Mouse (Mus musculus): Measurements from ENCODE around the gene Mpz.
A peak's percentile ranks its signal among the peaks of the same experiment; 100 is the strongest.

Mpz gene

GRCm38 (mm10) chr1:171149974-171150760 is at the start of gene Mpz, which contains the start of gene Sdhc:
Gene Mpz, plus strand, starts transcription at chr1:171150711.
Gene Sdhc, minus strand, starts transcription at chr1:171150603.
- peak; percentile 98 for DNase-seq

GRCm38 (mm10) chr1:171101033-171101432 is 49.5 kb upstream of the Mpz start:
- DNase-seq, result no peak

- peak; percentile 90 for DNase-seq
Observed at GRCm38 (mm10) chr1:171101733-171102546, 48.6 kb upstream of the Mpz start.

GRCm38 (mm10) chr1:171102547-171103177 is 47.8 kb upstream of the Mpz start:
- peak; percentile 90 for DNase-seq

GRCm38 (mm10) chr1:171103179-171103840 is 47.2 kb upstream of the Mpz start:
- DNase-seq, result no peak

GRCm38 (mm10) chr1:171105226-171105625 is 45.3 kb upstream of the Mpz start:
- no peak for DNase-seq

- DNase-seq, result no peak
Observed at GRCm38 (mm10) chr1:171109620-171110019, 40.9 kb upstream of the Mpz start.

GRCm38 (mm10) chr1:171110659-171111019 is 39.9 kb upstream of the Mpz start:
- no peak for DNase-seq

GRCm38 (mm10) chr1:171111020-171111780 is 39.3 kb upstream of the Mpz start:
- peak; percentile 97 for DNase-seq

- peak; percentile 69 for DNase-seq
Observed at GRCm38 (mm10) chr1:171111781-171112575, 38.5 kb upstream of the Mpz start.

- DNase-seq, result no peak
Observed at GRCm38 (mm10) chr1:171112986-171113385, 37.5 kb upstream of the Mpz start.

GRCm38 (mm10) chr1:171113873-171114299 is 36.6 kb upstream of the Mpz start, which contains the start of gene Cfap126:
Gene Cfap126, plus strand, starts transcription at chr1:171113918.
- peak; percentile 95 for DNase-seq

- no peak for DNase-seq
Observed at GRCm38 (mm10) chr1:171116280-171116679, 34.2 kb upstream of the Mpz start.

- DNase-seq, result peak; percentile 88
Observed at GRCm38 (mm10) chr1:171118269-171118684, 32.2 kb upstream of the Mpz start.

- no peak for DNase-seq
Observed at GRCm38 (mm10) chr1:171118996-171119395, 31.5 kb upstream of the Mpz start.

GRCm38 (mm10) chr1:171119405-171119804 is 31.1 kb upstream of the Mpz start:
- no peak for DNase-seq

- DNase-seq, result no peak
Observed at GRCm38 (mm10) chr1:171120893-171121292, 29.6 kb upstream of the Mpz start.

GRCm38 (mm10) chr1:171121839-171122238 is 28.7 kb upstream of the Mpz start:
- no peak for DNase-seq

GRCm38 (mm10) chr1:171122932-171123331 is 27.6 kb upstream of the Mpz start:
- DNase-seq, result peak; percentile 74

- DNase-seq, result no peak
Observed at GRCm38 (mm10) chr1:171124398-171124797, 26.1 kb upstream of the Mpz start.

- no peak for DNase-seq
Observed at GRCm38 (mm10) chr1:171129251-171129650, 21.3 kb upstream of the Mpz start.
